Mouse (Mus musculus) mouse embryonic stem cell (cell line): ENCODE results near the gene Purb.
"Not testable (repeated sequence)": the region's sequence is repeated elsewhere in the genome, so short reads cannot be mapped to it uniquely, and the experiment has no call there.

Source experiments
- in situ Hi-C, 2 experiments: fragments of 300-500 bp; cut with MboI; formaldehyde crosslinking; loops; 1 replicate in 1 of 2; 3 replicates in 1 of 2; pipeline ENCODE4 v1.14.3; 2019 to 2020; ENCODE audit warnings: low sequenced_read_pairs in 2 of 2, low pct_unique_long_range_greater_than_20kb in 1 of 2, mixed read lengths in 1 of 2; ENCODE audit not compliant: unreplicated experiment in 1 of 2

Purb gene

DNA sequence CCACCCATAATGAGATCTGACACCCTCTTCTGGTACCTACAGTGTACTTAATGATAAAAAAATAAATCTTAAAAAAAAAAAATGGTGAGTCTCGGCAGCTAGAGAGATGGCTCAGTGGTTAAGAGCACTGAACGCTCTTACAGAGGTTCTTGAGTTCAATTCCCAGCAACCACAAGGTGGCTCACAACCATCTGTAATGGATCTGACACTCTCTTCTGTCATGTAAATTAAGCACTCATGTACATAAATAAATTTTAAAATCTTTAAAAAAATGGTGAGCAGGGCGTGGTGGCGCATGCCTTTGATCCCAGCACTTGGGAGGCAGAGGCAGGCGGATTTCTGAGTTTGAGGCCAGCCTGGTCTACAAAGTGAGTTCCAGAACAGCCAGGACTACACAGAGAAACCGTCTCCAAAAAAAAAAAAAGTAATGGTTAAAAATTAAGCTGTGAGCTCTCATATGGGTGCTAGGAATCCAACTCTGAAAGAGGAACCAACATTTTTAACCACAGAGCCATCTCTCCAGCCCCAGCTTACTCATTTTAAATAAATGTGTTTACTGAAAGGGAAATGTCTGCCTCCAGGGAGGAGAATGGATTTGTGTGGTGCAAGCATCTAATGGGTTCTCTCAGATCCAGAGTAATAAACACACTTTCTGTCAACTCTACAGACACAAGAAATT is 12.4 kb downstream of the Purb start:
- in situ Hi-C loops = loop anchor here in 1 of 2 experiments (10.0 kb wide), 1 partner anchor 172 kb away; the partner anchor contains the start of gene Wap

DNA sequence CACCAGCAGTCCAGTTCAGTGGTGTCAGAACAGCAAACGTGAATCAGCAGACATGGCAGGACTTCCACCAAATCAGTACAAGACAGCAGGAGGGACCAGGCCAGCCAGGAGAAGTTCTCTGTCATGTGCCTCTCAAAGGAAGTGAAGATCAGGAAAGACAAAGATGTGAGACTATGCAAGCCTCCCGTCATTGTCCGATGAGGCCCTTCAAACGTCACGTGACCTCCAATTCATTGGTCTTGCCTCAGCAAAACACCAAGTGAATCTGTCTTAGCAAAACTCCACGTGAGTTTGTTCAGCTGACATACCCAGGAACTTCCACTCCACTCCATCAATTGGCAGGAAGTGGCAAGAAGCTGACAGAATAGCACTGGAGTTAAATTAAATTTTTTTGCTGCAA is 19.6 kb downstream of the Purb start:
- in situ Hi-C loops = no loop called here

DNA sequence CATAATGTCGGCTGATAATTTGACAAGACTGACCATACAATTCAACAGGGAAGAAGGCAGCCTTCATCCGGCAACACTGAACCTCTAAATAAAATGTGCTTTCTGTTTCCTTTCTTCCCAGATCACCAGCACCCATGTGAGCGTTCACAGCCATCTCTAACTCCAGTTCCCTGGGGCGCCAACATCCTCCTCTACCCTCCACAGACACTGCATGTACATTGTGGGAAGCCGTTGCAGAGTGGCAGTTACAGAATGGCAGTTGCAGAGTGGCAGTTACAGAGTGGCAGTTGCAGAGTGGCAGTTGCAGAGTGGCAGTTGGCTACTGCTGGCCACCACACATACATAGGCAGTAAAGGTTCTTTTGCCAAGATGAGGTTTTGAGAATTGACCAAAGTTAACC is 27.6 kb downstream of the Purb start:
- in situ Hi-C loops = not testable (repeated sequence)

DNA sequence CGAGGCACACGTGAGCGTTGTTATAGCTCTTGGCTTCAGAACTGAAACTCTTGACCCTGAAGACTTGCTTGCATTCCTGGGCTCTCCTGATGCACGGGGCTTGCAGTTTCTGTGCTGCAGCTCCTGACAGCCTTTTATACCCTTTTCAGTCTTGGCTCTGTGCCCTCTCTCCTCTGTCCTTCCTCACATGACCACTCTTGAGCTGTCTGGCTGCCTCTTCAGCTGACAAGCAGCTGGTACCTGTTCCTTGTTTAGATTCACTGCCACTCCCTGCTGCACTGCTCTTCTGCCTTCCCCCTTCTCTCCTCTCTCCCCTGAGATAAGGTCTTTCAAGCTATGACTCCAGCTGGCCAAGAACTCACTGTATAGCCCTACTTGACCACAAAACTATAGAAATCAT is 28.2 kb downstream of the Purb start:
- in situ Hi-C loops = no loop called here

DNA sequence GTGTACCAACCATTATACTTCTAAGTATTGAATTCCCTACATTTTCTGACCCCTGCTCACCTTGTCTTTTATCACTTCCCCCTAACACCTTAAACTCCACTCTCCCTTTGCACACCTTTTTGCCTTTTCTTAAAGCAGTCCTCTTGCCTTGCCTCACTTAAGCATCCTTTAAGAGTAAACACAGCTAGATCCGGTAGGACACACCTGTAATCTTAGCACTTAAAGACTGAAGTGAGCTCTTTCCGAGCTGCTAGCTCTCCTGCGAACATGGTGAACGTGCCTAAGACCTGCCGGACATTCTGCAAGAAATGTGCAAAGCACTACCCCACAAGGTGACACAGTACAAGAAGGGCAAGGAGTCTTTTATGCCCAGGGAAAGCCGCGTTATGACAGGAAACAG is 29.8 kb downstream of the Purb start:
- in situ Hi-C loops = no loop called here

DNA sequence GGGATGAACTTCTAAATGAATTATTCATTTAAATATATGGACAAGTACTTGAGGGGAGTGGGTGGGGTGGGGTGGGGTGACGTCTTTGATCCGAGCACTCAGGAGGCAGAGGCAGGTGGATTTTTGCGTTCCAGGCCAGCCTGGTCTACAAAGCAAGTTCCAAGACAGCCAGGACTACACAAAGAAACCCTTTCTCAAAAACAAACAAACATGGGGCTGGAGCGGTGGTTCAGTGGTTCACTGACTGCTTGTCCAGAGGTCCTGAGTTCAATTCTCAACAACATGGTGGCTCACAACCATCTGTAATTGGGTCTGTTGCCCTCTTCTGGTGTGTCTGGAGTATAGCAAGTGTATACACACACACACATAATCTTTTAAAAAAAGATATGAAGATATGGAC is 30.3 kb downstream of the Purb start:
- in situ Hi-C loops = no loop called here

DNA sequence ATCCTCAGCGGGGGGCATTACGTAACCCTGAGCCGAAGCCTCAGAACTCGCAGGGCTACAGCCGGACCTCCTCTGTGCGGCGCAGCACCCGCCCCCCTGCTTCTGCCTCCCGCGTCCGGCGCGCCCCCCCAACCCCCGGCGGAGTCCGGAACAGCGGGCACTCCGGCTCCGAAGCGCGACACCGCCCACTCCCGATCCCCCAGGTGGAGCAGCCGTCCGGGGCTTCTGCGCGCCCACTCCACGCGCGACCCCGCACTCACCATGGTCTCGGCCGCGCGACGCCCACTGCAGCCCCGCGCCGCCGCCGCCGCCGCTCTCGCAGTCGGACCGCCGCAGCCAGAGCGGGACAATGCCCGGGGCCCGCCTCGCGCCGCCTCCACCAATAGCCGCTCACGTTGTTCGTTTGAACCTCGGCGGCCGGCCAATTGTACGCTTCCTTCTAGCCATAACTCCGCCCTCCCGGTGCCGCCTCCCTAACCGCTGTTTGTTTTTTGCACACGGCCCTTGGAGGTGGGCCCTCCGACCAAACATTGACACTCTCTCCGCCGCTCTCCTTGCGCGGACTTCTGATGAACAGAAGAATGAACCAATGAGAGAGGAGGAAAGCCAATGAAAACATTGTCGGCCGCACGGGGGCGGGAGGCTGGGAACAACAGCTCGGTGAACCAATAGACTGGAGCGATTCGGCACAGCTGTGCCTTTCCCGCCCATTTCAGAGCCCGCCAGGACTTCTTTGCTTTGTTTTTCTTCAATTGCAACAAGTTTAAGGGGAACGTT is 31.5 kb downstream of the Purb start, which contains the start of gene H2afv:
Gene H2afv, minus strand, starts transcription at position 367 of the 777 bp plus-strand sequence.
- in situ Hi-C loops = no loop called here

DNA sequence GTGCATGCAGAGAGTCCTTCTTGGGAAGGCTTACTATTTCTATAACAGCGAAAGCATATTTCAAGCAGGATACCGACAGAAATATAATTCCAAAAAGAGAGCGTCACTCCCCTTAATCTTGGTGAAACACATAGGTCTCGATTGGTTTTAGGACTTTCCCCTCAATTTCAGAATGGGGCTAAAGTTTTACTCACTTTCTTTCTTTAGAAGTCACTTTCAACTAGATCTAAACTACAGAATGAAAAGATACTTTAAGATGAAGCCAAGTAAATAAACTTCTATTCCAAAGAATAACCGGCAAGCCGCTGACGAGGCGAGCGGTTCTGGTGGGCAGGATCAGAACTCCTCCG is 32.0 kb downstream of the Purb start:
- in situ Hi-C loops = no loop called here

DNA sequence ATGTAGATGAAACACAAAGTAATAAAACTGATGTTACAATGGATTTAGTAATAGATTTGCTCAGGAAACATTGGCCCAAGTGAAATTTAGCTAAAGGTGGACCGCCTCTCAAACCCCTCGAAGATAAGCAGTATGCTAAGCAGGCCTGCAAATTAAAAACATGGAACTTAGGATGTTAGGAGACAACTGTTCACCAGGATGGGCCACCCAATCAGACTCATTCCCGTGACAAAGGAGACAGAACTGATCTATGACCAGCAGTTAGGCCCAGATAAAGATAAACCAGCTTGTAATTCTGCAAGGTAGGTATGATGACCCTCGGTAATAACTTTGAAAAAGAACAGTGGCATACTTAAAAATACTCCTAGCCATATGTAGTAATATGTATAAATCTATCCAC is 32.6 kb downstream of the Purb start:
- in situ Hi-C loops = no loop called here

DNA sequence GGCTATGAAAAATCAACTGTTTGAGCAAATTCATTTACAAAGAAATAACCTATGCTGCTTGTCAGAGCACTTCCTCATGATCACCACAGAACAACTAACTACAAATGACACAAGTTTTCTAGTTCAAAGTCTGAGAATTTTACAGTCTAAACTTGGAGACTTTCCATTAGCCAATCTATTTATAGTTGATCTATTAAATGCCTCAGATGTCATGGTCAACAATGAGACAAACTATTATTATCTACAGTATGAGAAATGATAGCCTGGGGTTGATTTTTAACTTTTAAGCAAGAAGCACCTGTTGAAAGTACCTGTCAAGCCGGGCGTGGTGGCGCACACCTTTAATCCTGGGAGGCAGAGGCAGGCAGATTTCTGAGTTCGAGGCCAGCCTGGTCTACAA is 33.2 kb downstream of the Purb start:
- in situ Hi-C loops = no loop called here

DNA sequence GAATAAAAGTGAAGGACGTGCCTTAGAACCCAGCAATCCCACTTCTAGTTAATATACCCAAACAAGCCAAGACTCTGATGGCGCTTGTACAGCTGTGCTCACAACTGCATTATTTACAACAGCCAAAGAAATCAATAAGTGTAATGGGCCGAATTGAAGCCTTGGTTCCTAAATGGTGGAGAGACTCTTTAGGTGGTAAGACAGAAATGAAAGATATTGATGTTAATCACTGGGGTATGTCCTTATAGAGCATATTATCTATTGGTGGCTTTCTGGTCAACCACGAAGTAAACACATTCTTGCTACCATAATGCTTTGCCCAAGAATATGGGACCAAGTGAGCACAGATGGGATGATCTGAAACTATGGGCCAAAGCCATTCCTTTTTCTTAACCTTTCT is 35.5 kb downstream of the Purb start:
- in situ Hi-C loops = no loop called here

DNA sequence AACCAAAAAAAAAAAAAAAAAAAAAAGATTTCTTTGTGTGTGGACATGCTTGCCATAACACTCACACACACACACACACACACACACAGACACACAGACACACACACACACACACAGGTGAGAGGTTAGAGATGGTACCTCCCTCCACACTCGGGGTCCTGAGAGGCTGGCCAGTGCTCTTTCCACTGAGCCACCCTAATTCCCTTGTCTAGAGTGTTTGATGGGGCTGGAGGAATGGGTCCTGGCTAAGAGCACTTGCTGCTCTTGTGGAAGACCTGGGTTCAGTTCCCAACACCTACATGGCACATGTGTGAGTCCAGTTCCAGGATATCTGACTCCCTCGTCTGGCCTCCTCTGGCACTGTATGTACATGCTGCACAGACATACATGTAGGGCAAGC is 38.0 kb downstream of the Purb start:
- in situ Hi-C loops = no loop called here

DNA sequence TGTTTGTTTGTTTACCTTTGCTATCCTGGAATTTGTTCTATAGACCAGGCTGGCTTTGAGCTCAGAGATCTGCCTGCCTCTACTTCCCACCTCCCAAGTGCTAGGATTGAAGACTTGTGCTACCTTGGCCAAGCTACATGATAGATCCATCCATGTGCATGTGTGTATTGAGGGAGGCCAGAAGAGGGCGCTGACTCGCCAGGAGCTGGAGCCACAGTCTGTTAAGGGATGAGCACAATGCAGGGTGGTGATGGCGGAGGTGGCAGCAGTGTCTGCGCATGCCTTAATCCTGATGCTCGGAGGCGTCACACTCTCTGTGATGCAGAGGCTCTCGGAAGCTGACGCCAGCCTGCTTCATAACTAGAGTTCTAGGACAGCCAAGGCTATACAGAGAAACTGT is 39.3 kb downstream of the Purb start:
- in situ Hi-C loops = no loop called here

DNA sequence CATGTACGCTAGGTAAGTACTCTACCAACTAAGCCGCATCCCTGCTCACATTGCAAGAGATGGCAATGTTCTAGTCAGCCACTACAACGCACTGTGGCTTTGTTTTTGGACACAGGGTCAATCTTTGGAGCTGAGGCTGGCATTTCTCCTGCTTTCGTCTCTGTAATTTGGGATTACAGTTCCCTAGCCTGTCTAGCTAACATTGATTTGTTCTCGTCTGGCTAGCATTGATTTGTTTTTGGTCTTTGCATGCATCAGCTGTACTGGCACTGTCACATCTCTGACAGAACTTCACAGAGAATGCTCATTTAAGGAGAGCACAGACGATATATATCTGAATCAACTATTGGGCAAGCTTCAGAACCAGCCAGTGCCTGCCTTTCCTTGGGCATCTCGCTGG is 45.5 kb downstream of the Purb start:
- in situ Hi-C loops = no loop called here

DNA sequence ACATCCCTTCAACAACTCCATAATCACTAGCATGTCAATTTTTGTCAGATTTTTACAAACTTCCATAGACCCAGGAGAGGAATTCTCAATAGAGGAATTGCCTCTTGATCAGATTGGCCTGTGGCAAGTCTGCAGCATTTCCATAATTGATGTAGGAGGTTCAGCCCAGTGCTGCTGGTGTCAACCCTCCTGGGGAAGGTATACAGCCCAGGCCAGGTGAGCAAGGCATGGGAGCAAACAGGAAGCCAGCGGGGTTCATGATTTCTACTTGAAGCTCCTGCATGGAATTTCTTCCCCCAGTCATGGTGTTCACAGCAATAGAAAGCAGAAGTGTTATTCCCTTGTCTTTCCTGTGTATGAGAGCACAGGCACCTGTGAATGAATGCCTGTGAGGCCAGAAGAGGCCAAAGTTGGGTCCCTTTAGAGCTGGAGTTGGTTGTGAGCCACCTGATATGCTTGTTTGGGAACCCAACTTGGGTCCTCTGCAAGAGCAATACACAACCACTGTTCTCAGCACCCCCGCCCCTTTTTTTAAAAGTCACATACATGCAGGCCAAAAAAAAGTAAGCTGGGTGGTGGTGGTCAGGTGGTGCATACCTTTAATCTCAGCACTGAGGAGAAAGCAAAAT is 54.9 kb downstream of the Purb start:
- in situ Hi-C loops = no loop called here

DNA sequence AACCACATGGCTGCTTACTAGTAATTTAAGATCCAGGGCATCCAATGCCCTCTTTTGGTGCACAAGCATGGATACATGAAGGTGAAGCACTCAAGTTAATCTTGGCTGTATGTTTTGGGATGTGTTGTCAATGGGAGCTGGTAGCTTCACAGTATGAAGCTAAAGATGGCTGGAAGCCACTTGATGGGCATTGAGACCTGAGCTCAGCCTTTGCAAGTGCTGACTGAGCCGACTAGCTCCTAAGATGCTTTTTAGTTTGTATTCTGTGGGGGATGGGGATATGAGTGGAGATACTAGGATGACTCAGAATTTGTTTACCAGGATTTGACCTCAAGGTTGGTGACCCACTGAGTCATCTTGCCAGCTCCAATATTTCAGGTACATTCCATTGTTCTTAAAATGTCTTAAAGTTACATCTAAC is 55.4 kb downstream of the Purb start:
- in situ Hi-C loops = no loop called here

DNA sequence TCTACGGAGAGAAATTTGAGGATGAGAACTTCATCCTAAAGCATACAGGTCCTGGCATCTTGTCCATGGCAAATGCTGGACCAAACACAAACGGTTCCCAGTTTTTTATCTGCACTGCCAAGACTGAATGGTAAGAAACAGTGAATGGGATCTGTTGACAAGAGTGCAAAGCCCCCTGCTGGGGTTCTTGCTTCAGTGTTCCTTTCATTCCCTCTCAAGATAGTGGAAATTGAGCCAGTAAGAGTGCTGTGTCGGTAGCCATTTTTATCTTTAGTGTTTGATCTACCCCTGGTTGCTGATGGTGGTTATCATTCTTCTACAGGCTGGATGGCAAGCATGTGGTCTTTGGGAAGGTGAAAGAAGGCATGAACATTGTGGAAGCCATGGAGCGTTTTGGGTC is 56.6 kb downstream of the Purb start:
- in situ Hi-C loops = not testable (repeated sequence)

DNA sequence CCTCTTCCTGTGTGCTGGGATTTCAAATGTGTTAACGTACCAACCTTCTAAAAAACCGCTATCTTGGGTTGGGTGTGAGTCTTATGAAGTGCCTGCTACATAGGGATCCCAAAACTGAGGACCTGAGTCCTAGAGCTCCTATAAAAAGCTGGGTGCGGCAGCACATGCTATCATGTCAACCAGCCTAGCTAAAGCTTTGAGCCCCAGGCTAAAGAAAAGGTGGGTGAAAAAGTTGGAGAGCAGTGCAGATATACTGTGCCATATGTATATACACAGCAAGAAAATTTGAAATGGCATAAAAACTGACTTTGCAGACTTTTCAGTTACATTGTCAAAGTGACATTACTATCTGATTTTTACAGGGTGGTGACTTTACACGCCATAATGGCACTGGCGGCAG is 57.0 kb downstream of the Purb start:
- in situ Hi-C loops = no loop called here
